Mouse (Mus musculus): ENCODE measurements around the gene Ankrd44.

Gene Ankrd44

DNA sequence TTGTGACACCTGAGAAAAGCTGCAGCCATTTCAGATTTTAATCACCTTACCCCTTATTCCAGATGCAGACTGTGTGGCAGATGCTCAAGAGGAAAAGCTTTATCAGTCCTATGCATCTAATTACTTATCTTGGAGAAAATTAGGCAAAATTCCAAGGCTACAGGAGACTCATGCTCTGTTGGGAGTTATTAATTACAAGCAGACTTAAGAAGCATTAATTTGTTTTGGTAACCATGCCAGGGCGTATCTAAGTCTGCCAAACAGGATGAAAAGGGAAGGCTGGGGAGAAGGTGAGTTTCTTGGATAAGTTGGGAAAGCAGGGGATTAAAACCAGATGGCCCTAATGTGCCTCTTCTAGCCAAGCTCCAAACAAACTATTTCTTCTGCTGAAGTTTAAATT is 222.7 kb downstream of the Ankrd44 start:
- DNase-seq (ENCODE audit: low spot score): no peak

DNA sequence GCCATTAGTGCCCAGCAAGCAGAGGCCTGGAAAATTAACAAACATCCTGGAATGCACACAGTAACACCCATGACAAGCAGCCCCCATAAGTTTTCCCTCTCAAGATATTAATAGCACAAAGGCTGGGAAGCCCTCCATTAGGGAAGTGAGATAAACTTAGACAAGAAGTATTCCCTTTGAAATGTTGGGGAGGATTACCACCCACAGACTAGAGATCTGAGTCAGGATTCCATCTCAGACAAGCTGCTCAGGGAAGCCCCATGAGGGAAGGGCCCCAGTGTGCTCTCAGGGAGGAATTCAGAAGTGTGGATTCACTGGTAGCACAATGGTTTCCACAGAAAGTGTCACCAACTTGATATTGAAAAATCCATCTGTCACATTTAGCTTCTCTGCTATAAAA is 223.3 kb downstream of the Ankrd44 start:
- DNase-seq (ENCODE audit: low spot score): no peak

DNA sequence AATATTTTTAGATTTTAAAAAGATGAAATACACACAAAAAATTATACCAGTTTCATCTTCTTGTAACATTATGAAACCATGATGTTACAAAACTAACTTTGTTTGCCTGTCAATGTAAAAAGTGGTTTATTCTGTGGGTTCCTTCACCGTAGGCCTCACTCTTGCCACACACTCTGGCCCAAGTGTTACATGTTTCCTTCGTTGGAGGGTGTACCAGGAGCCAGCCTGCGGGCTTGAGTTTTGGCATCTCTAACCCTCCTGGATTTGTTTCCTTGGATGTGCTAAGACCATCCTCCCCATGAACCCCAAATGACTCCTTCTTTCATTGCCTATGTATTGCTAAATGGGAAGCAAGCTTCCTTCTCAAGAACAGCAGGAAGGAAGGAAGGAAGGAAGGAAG is 230.8 kb downstream of the Ankrd44 start:
- DNase-seq (ENCODE audit: low spot score): no peak

GRCm38 (mm10) chr1:54691824-54692223 is 234.4 kb downstream of the Ankrd44 start:
- no peak for DNase-seq (ENCODE audit: low spot score)

GRCm38 (mm10) chr1:54690291-54690965 is 235.8 kb downstream of the Ankrd44 start:
- no peak for DNase-seq (ENCODE audit: low spot score)

- no peak for DNase-seq (ENCODE audit: low spot score)
Measured at GRCm38 (mm10) chr1:54688441-54688840, 237.7 kb downstream of the Ankrd44 start.

- DNase-seq (ENCODE audit: low spot score): no peak
Measured at GRCm38 (mm10) chr1:54684316-54684715, 241.9 kb downstream of the Ankrd44 start.

DNA sequence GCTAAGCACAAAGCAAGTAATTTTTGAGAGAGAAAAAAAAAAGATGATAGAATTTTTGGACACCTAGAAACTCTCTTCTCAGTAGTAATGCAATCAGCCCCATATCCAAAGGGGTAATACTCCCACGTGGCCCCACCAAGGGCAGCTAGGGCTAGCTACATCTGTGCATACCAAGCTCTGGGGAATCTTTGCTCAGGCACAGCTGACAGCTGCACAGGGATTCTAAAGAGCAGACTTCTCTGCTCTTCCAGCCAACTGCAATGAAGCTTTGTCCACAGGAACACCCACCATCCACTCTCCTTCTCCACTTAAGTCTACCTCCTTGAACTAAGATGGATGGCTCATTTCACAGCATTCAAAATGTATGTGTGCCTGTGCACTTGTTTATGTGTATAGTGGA is 246.6 kb downstream of the Ankrd44 start:
- no peak for DNase-seq (ENCODE audit: low spot score)

DNA sequence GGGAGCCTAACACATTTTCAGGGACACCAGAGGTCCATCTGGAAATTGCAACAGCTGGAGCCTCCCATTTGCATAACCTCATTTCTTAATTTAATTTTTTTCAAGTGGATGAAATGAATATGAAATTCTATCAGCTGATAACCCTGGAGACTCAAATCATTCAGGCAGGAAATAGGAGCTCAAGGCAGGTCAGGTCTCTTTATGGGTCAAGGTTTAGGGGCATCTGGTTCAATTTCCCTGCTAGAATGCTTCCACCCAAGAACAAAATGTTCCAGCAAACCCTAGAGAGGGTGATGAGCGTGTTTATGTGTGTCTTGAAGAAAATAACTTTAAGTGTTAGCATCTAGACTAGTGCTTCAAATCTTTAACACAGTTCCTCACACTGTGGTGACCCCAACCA is 248.2 kb downstream of the Ankrd44 start:
- no peak for DNase-seq (ENCODE audit: low spot score)

DNA sequence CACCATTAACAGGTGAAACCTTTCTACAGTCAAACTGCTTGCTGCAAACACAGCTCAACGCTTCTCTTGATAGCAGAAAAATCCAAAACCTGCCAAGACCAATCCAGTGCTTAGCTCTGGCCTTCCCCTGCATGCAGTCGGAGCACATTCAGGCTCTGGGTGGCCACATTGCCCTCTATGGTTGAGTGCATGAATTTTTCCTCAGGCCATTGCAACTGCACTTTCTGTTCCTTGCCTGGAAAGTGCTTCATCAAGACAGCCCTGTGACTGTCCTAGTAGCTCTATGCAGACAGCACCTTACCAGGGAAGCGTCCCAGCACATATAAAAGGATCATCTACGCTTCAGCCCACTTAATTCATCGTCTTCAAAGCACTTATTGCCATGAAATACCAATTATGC is 250.7 kb downstream of the Ankrd44 start:
- DNase-seq (ENCODE audit: low spot score): no peak

DNA sequence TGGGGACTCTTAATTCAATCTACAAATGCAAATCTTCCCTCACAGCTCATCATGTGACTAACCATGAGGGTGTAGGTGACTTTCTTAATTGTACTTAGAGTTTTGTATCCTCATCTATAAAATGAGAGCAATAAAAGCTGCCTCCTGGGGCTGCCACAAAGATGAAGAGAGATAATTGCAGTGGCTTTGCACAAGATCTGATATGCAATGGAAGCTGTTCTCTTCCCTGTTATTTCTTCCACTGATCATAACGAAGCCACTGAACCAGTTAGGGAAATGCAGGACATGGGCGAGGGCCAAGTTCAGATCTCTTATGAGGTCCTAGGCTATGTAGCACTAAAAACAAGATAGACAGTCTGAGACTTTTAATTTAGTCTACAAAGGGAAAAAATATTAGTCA is 258.2 kb downstream of the Ankrd44 start:
- no peak for DNase-seq (ENCODE audit: low spot score)

- peak; percentile 67 for DNase-seq (ENCODE audit: low spot score)
Measured at GRCm38 (mm10) chr1:54665582-54666405, 260.4 kb downstream of the Ankrd44 start.

- no peak for DNase-seq (ENCODE audit: low spot score)
Measured at GRCm38 (mm10) chr1:54665095-54665494, 261.1 kb downstream of the Ankrd44 start.

DNA sequence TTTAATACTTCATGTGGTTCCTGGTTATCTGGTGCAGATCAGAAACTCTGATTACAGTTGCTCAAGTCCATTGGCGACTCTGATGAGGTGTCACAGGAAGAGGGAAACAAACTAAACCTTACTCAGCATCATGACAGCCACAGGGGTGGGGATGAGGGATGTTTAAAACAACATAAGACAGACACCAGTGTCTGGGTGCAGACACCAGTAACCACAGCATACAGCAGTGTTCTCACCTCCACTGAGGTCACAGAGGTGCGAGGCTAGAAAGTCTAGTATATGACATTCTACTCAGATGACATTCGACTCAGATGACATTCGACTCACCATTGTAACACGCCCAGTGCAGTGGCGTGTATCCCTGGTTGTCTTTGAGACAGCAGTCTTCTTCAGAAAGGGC is 265.5 kb downstream of the Ankrd44 start:
- no peak for DNase-seq (ENCODE audit: low spot score)

GRCm38 (mm10) chr1:54658558-54658957 is 267.6 kb downstream of the Ankrd44 start:
- no peak for DNase-seq (ENCODE audit: low spot score)

DNA sequence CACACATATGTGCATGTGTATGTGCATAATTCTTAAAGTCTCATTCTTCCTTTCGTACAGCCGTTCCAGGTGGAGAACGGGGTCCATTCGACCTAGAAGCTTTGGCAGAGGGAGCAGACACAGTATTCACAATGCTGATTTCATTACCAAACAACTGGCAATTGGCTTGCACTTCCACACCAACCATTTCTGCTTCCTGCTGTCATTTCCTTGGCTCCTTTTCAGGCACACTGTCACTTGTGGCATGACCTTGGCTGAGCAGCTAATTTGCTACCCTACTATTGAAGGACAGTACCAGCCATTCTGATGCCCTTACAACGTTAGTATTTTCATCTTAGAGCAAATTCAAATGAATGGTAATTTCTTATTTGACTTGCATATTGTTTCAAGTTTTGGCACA is 277.9 kb downstream of the Ankrd44 start:
- no peak for DNase-seq (ENCODE audit: low spot score)

DNA sequence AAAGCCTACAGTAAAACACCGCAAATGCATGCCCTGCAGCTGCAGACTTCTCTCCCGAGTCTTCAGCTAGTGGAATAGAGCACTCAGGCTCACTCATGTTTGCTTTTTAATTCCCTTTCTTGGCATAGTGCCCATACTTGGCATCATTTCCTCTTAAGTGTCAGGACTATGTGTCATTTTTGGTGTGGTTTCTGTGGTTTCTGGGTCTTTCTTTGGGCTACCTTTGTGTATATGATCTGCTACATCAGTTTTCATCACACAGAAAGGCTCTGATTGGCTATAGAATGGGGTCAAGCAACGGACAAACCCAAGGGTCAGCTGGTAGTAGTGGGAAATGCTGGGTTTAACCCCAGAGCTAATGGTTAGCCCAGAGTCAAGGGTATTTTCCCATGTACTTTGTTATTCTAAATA is 278.8 kb downstream of the Ankrd44 start:
- DNase-seq (ENCODE audit: low spot score): no peak

DNA sequence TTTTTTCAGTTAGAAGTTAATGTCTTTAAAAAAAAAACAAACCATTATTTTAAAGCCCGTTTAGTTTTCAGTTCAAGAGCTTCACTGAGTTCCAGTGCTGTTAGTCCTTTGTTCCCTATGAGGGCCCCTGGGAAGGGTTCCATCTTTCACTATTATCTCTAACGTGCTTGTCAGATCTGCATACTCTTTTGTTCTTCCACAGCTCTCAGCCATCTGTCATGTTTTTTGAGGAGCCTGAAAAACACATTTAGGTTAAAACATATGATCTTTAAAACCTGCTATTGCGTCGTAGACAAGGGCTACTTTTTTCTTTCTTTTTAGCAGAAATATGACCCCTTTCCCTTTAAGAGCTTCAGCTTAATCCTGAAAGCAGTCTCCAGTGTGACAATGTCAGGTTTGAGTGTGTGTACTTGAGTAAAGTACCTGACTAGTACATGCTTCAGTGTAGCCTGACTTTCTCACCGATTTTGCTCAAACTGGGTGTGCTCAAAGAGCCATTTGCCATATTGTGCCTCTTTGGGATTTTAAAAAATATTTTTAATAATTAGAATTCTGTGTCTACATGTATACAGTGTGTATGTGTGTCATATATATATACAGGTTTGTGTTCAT is 285.9 kb downstream of the Ankrd44 start:
- no peak for DNase-seq (ENCODE audit: low spot score)

DNA sequence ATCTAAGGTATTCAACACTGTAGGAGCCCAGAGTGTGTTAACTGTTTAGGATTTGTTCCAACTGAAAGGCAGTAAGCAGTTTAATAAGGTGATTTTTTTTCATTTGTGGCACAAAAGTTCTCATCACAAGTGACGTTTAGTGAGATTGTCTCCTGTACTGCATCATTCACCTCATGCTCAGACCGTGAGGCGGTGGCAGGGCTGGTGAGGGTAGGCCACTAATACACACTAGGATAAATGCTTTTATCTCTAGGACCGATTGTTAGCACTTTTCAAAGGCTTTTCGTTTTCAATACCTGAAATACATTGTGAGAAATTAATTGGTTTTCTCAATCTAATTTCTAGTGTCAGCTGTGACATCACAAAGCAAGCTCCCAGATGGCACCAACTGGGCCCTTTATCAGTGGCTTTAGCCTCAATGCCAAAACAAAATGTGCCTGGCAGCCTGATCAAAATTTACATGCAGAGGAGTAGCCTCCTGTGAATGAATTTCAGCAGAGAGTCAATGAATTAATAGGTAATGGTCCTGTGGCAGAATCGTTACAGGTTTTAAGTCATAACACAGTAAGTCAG is 286.6 kb downstream of the Ankrd44 start:
- DNase-seq (ENCODE audit: low spot score): no peak

GRCm38 (mm10) chr1:54639076-54639475 is 287.1 kb downstream of the Ankrd44 start:
- DNase-seq (ENCODE audit: low spot score): no peak

DNA sequence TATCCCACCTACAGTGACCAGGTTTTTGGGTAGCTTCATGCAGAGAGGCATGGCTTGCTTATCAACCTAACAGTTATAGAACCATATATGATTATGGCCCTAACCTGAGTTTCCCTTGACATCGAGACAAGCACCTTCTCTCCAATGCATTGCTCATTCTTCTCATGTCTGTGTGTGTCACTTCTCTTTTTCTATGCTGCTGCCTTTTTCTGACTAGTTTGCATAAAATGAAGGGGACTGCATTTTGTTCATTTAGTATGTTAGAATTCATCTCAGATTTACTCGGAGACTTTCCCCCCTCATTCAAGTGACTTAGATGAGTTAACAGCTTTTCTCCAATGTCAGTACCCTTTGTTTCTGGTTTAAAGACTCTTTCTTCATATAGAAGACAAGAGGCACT is 288.8 kb downstream of the Ankrd44 start:
- no peak for DNase-seq (ENCODE audit: low spot score)

DNA sequence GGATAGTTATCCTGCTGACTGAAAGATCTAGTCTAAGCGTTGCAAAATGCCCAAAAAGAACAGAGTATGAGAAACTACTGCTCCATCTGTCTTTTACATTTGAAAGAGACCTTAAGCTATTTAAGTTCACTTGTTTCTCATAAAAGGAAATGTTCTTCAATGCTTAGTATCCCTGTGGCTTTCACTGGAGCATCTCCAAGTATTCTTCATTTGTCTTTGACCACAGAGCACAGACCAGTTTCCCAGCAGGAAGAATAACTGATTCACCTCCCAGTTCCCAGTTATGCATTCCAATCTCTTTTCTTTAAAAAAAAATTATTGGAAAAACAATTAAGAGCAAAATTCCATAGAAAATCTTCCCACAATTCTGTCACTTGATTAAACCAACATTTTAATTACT is 297.1 kb downstream of the Ankrd44 start:
- no peak for DNase-seq (ENCODE audit: low spot score)

DNA sequence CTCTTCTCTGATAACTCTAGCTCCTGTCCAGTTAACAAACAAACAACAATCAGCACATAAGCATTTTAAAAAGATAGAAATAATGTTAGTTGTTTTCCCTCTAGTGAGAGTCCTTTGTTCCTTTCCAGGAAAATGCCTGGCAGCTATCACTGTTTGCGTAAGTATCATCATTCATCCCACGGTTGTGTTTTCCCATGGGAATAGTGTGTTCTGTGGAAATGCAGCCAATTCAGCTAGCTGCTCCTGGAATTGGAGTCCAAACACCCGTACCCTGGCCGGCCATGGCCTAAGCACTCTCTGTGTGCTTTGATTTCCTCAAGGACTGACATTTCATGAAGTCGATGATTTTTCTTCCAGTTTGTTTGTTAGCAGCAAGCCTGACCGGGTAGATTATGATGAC is 311.2 kb downstream of the Ankrd44 start:
- DNase-seq (ENCODE audit: low spot score): no peak

All from layer of hippocampus, adult 9-10 months (tissue).